Mouse (Mus musculus) granulocyte monocyte progenitor cell, adult 5-6 weeks (primary cell): ENCODE measurements around the gene Steap3. TPM values are rescaled to one million over a fixed set of nuclear protein-coding genes. Genes with fewer than 3 reads are reported as not detected.
A peak's percentile ranks its signal among the peaks of the same experiment; 100 is the strongest.

ENCODE experiments used
- ATAC-seq: replicated peaks from 2 replicates; pipeline ENCODE4 v1.8.0; 2016; ENCODE audit warnings: mild to moderate bottlenecking, moderate TSS enrichment, inconsistent platforms; ENCODE audit not compliant: poor library complexity, severe bottlenecking
- total RNA-seq, 2 experiments: library from RNA; stranded (forward) in 1 of 2; stranded (reverse) in 1 of 2; fragments of 200-712, 200-1000 nt in 1 of 2; fragments of >200 nt in 1 of 2; fragmentation: Nextera tagmentation in 1 of 2; gene quantifications; 2 replicates each; pipeline ENCODE4 v1.2.3; 2014 to 2017

The Steap3 gene
- total RNA-seq, 2 experiments from 2014 or later: 6.2 to 19.1 TPM

- no peak for ATAC-seq
These were observed 64.9 kb downstream of the Steap3 start for GRCm38 (mm10) chr1:120207568-120207967.

GRCm38 (mm10) chr1:120204834-120205233, 67.7 kb downstream of the Steap3 start:
- no peak for ATAC-seq

- no peak for ATAC-seq
These were observed 68.7 kb downstream of the Steap3 start for GRCm38 (mm10) chr1:120203836-120204235.

GRCm38 (mm10) chr1:120202542-120202941, 70.0 kb downstream of the Steap3 start:
- peak; percentile 82 for ATAC-seq

- no peak for ATAC-seq
These were observed 73.6 kb downstream of the Steap3 start for GRCm38 (mm10) chr1:120198942-120199341.

- no peak for ATAC-seq
These were observed 74.4 kb downstream of the Steap3 start for GRCm38 (mm10) chr1:120198151-120198550.

- ATAC-seq: peak; percentile 97
These were observed 75.3 kb downstream of the Steap3 start for GRCm38 (mm10) chr1:120197189-120197588.

- ATAC-seq: 0 out of 2 replicates have a peak, but pooled peaks have one; percentile 18
These were observed 75.8 kb downstream of the Steap3 start for GRCm38 (mm10) chr1:120196724-120197123.

- no peak for ATAC-seq
These were observed 76.6 kb downstream of the Steap3 start for GRCm38 (mm10) chr1:120195947-120196346.

- ATAC-seq: no peak
These were observed 78.9 kb downstream of the Steap3 start for GRCm38 (mm10) chr1:120193586-120193985.

GRCm38 (mm10) chr1:120192321-120192720, 80.2 kb downstream of the Steap3 start:
- no peak for ATAC-seq

GRCm38 (mm10) chr1:120190946-120191345, 81.6 kb downstream of the Steap3 start:
- no peak for ATAC-seq

GRCm38 (mm10) chr1:120190300-120190699, 82.2 kb downstream of the Steap3 start:
- ATAC-seq: no peak

- no peak for ATAC-seq
These were observed 83.3 kb downstream of the Steap3 start for GRCm38 (mm10) chr1:120189206-120189605.

GRCm38 (mm10) chr1:120187059-120187458, 85.4 kb downstream of the Steap3 start:
- no peak for ATAC-seq

GRCm38 (mm10) chr1:120186655-120187054, 85.8 kb downstream of the Steap3 start:
- ATAC-seq: no peak

- ATAC-seq: no peak
These were observed 86.3 kb downstream of the Steap3 start for GRCm38 (mm10) chr1:120186204-120186603.

GRCm38 (mm10) chr1:120177141-120177540, 95.4 kb downstream of the Steap3 start:
- no peak for ATAC-seq

- no peak for ATAC-seq
These were observed 96.2 kb downstream of the Steap3 start for GRCm38 (mm10) chr1:120176313-120176712.

- peak; percentile 45 for ATAC-seq
These were observed 97.5 kb downstream of the Steap3 start for GRCm38 (mm10) chr1:120174991-120175390.

- peak; percentile 46 for ATAC-seq
These were observed 100.5 kb downstream of the Steap3 start for GRCm38 (mm10) chr1:120171819-120172521.

- peak; percentile 53 for ATAC-seq
These were observed 102.2 kb downstream of the Steap3 start for GRCm38 (mm10) chr1:120170307-120170706.
